Mouse (Mus musculus) limb, embryonic 14.5 days (tissue): Measurements from ENCODE around the gene Iqcg. TPM values are rescaled to one million over a fixed set of nuclear protein-coding genes. Genes with fewer than 3 reads are reported as not detected.

Experiments
- ATAC-seq: fragments of 200-750 bp; cut with Nextera tagmentation; 2 replicates; pipeline ENCODE4 v1.8.0; 2017; ENCODE audit warnings: low read depth, moderate number of reproducible peaks, moderate TSS enrichment; ENCODE audit not compliant: low FRiP score
- DNase-seq: peaks from one replicate; pipeline ENCODE4 v3.0.0-alpha.2; 2015; ENCODE audit warnings: low spot score
- H3K27ac ChIP-seq: fragments of 300-500 bp; sonication (generic); replicated peaks from 2 replicates; pipeline ENCODE4 v1.5.1; 2014; ENCODE audit warnings: low read depth, mild to moderate bottlenecking, low read length, moderate library complexity, mixed read lengths
- H3K27me3 ChIP-seq: fragments of 300-500 bp; sonication (generic); 2 replicates; pipeline ENCODE4 v1.6.1; 2014; ENCODE audit warnings: low read length, mixed read lengths; ENCODE audit not compliant: control insufficient read depth, insufficient read depth
- H3K36me3 ChIP-seq: fragments of 300-500 bp; sonication (generic); 2 replicates; pipeline ENCODE4 v1.6.1; 2014; ENCODE audit warnings: mild to moderate bottlenecking, low read length, moderate library complexity, mixed read lengths; ENCODE audit not compliant: control insufficient read depth, insufficient read depth
- H3K4me1 ChIP-seq: fragments of 300-500 bp; sonication (generic); 2 replicates; pipeline ENCODE4 v1.6.1; 2014; ENCODE audit warnings: antibody characterized with exemption, low read length, mixed read lengths; ENCODE audit not compliant: control insufficient read depth, insufficient read depth
- H3K4me2 ChIP-seq: fragments of 300-500 bp; sonication (generic); replicated peaks from 2 replicates; pipeline ENCODE4 v1.6.1; 2014; ENCODE audit warnings: low read depth, mild to moderate bottlenecking, low read length, moderate library complexity; ENCODE audit not compliant: severe bottlenecking
- H3K4me3 ChIP-seq: fragments of 300-500 bp; sonication (generic); replicated peaks from 2 replicates; pipeline ENCODE4 v1.5.1; 2014; ENCODE audit warnings: low read length
- H3K9ac ChIP-seq: fragments of 300-500 bp; sonication (generic); 2 replicates; pipeline ENCODE4 v1.6.1; 2014; ENCODE audit warnings: mild to moderate bottlenecking, low read depth, low read length, moderate library complexity; ENCODE audit not compliant: severe bottlenecking
- H3K9me3 ChIP-seq: fragments of 300-500 bp; sonication (generic); 2 replicates; pipeline ENCODE4 v1.6.1; 2016; ENCODE audit warnings: low read length; ENCODE audit not compliant: control insufficient read depth
- POLR2A ChIP-seq: fragments of 200-500 bp; IDR thresholded peaks from 2 replicates; pipeline ENCODE4 v1.8.0; 2012; ENCODE audit warnings: inconsistent platforms, mild to moderate bottlenecking, moderate library complexity, borderline replicate concordance; ENCODE audit not compliant: insufficient read depth, insufficient read length; ENCODE audit errors: extremely low read depth
- WGBS: fragments of 180-500 bp; shearing (Covaris S2); extraction: QIAGEN DNeasy Blood & Tissue Kit; methylation state at CpG from one replicate; pipeline ENCODE4 v1.1.7; 2014; 5-methylcytosine and 5-hydroxymethylcytosine counted together
- polyA plus RNA-seq, 2 experiments: library from polyadenylated mRNA; depleted of rRNA in 1 of 2; stranded (reverse) in 1 of 2; unstranded in 1 of 2; fragments of >200 nt; fragmentation: Nextera tagmentation in 1 of 2; extraction: Ambion mirVana in 1 of 2; gene quantifications; 2 replicates each; pipeline versions ENCODE4 v1.2.1 to v1.2.3; 2012 to 2014

The Iqcg gene
- polyA plus RNA-seq, 2 experiments: 1.1 to 2.1 TPM

DNA sequence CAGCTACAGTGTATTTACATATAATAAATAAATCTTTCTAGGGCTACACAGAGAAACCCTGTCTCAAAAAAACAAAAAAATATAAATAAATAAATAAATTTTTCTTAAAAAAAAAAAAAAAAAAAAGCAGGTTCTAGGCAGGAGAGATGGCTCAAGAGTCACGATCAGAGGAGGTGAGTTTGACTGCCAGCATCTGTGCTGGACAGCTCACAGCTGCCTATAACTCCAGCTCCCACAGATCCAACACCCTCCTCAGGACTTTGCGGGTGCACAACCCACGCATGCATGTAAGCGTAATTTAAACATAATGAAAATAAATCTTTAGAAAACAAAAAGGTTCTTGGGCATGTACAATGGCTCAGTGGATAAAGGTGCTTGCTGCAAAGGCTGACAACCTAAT, 20.0 kb downstream of the Iqcg start:
- 52% methylated on average over 4 of the region's 4 CpGs for WGBS
- Histone ChIP-seq H3K4me2 (no peak overlapping the region), H3K36me3 (no peaks in the 10 kb centered on the region), H3K4me1 (no peaks in the 10 kb centered on the region), H3K9me3 (no peaks in the 10 kb centered on the region), H3K9ac (no peak overlapping the region), H3K4me3 (no peak overlapping the region), H3K27ac (no peak overlapping the region), H3K27me3 (no peaks in the 10 kb centered on the region)
- ATAC-seq: no peak
- TF ChIP-seq POLR2A: no peak
- DNase-seq: no peak

DNA sequence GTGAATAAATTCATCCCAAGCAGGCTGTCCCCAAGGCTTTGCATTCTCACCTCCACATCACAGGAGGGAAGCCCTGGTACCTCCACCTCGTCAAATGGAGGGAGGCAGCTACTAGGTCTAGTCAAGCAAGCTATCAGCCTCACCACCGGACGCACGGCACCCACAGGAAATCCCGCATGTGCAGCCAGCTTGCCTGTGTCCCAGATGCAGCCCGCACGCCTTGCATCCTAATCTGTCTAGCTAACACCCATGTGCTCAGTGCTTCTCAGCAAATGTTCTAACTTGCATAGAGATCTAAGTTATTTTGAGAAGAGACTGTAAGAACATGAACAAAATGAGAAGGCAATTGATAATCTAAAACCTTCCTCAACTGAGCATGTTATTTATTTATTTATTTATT, 29.7 kb downstream of the Iqcg start:
- DNase-seq (no peak), ATAC-seq (no peak)
- no peak overlapping the region for H3K4me2 ChIP-seq
- no peaks in the 10 kb centered on the region for H3K27me3 ChIP-seq
- no peak overlapping the region for H3K9ac ChIP-seq
- no peaks in the 10 kb centered on the region for H3K9me3 ChIP-seq
- no peak overlapping the region for H3K4me3 ChIP-seq
- H3K27ac ChIP-seq: no peak overlapping the region
- no peaks in the 10 kb centered on the region for H3K36me3 ChIP-seq
- no peak for TF ChIP-seq POLR2A
- WGBS: 78% methylated on average over 7 of the region's 7 CpGs
- no peaks in the 10 kb centered on the region for H3K4me1 ChIP-seq

DNA sequence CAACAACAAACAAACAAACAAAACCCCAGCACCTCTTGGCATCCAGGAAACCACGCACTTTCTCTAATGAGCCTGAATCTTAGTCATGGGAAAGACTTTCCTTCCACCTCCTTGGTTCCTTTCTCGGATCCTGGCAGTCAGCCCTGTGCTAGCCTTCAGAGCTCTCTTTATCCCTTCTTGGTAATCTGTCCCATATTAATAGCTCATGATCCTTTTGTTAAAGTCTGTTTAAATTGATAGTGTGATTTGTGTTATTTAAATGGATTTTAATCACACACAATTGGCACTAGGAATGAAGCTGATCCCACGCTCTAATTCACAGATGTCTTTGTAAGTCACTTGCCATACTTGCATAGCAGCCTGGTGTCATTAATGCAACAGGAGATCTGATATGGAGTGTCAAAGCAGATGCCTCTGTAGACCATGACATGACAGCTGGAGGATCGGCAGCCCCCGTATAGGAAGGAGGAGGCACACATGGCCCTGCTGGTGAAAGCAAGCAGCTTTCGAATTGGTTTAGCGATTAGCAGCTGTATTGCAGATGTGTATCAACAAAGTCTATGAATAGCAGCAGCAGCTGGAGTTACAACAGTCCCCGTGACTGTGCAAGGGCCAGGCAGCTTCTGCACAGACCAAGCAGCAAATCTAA, 31.4 kb downstream of the Iqcg start:
- Histone ChIP-seq H3K4me1 (no peaks in the 10 kb centered on the region), H3K9me3 (no peaks in the 10 kb centered on the region), H3K27me3 (no peaks in the 10 kb centered on the region), H3K4me3 (no peak overlapping the region), H3K9ac (no peak overlapping the region), H3K27ac (no peak overlapping the region), H3K36me3 (no peaks in the 10 kb centered on the region), H3K4me2 (no peak overlapping the region)
- DNase-seq (peak; percentile 70), ATAC-seq (peak; percentile 44; the same call in 1 of the 2 replicates)
- 65% methylated on average over 8 of the region's 8 CpGs for WGBS
- TF ChIP-seq POLR2A: no peak

GRCm38 (mm10) chr16:33023750-33024149, 32.3 kb downstream of the Iqcg start:
- Histone ChIP-seq H3K27me3 (no peaks in the 10 kb centered on the region), H3K27ac (no peak overlapping the region), H3K9ac (no peak overlapping the region), H3K9me3 (no peaks in the 10 kb centered on the region), H3K4me1 (no peaks in the 10 kb centered on the region), H3K36me3 (no peaks in the 10 kb centered on the region), H3K4me2 (no peak overlapping the region), H3K4me3 (no peak overlapping the region)
- DNase-seq (peak; percentile 75), ATAC-seq (peak; percentile 21; the same call in 1 of the 2 replicates)
- WGBS: 5% methylated on average over 4 of the region's 4 CpGs
- no peak for TF ChIP-seq POLR2A

GRCm38 (mm10) chr16:33021381-33021780, 34.6 kb downstream of the Iqcg start:
- H3K4me1 ChIP-seq: no peaks in the 10 kb centered on the region
- H3K9ac ChIP-seq: no peak overlapping the region
- H3K9me3 ChIP-seq: no peaks in the 10 kb centered on the region
- TF ChIP-seq POLR2A: no peak
- 69% methylated on average over 3 of the region's 3 CpGs for WGBS
- H3K4me2 ChIP-seq: no peak overlapping the region
- H3K4me3 ChIP-seq: no peak overlapping the region
- ATAC-seq (no peak), DNase-seq (no peak)
- H3K27me3 ChIP-seq: no peaks in the 10 kb centered on the region
- peaks cover 8% of the 10 kb centered on the region; the same call in 1 of the 2 replicates for H3K36me3 ChIP-seq
- H3K27ac ChIP-seq: no peak overlapping the region
